23 mouse cellular contexts compared by ENCODE assay signal in genomic region chr1:136751464-136752191, GRCm38 (mm10).
A peak's percentile ranks its signal among the peaks of the same experiment; 100 is the strongest.
DNase-seq lines count a peak whose midpoint lies in the region; ATAC-seq and TF ChIP-seq lines count a peak whose summit lies in the region.
"Had no signal": no experiment of that assay in that cellular context is flagged by ENCODE, and none has a peak within 500 bp of the region (broad histone marks: within the 10 kb centered on the region; RNA-seq: fewer than 3 reads in every experiment).

No protein-coding gene starts in this region.

- no peaks in the 10 kb centered on the region for H3K9me3 ChIP-seq in heart, embryonic 12.5 days (replicated peaks)
- no peaks in the 10 kb centered on the region for H3K9me3 ChIP-seq in lung, embryonic 16.5 days (ENCODE audit: control insufficient read depth, low read length)
- H3K9me3 ChIP-seq in G1E (replicated peaks) = peaks cover 51% of the 10 kb centered on the region
- H3K9me3 ChIP-seq: embryonic facial prominence, embryonic 10.5 days; forebrain, embryonic 15.5 days; heart, embryonic 15.5 days; liver, embryonic 13.5 days; midbrain, embryonic 13.5 days had no signal

- intact Hi-C loops in heart, adult 2 months (cut with DNase I) = no loop called here

- ATAC-seq in heart, embryonic 12.5 days (ENCODE audit: insufficient number of reproducible peaks, low FRiP score) = no peak
- ATAC-seq in lung, embryonic 16.5 days (ENCODE audit: low read depth) = 0 out of 2 replicates have a peak, but pooled peaks have one; percentile 34
- no peak for ATAC-seq in G1E (ENCODE audit: extremely low read depth, insufficient number of reproducible peaks, low FRiP score, poor library complexity, severe bottlenecking)
- ATAC-seq: forebrain, embryonic 15.5 days; inflammation-experienced regulatory T-cells, adult 6 months; midbrain, embryonic 13.5 days had no signal

- H3K27ac ChIP-seq in heart, embryonic 12.5 days (ENCODE audit: poor library complexity, severe bottlenecking) = 0 out of 2 replicates have a peak overlapping the region, but pooled peaks have one; percentile 12
- no peak overlapping the region for H3K27ac ChIP-seq in heart, adult 2 months
- H3K27ac ChIP-seq in lung, embryonic 16.5 days (ENCODE audit: low read length) = no peak overlapping the region
- H3K27ac ChIP-seq: embryonic facial prominence, embryonic 10.5 days; forebrain, embryonic 15.5 days; heart, embryonic 15.5 days; hindbrain, embryonic 14.5 days; left cerebral cortex, adult 2 months; liver, embryonic 13.5 days; midbrain, embryonic 13.5 days had no signal

- no peak overlapping the region for H3K9ac ChIP-seq in heart, embryonic 12.5 days
- no peak overlapping the region for H3K9ac ChIP-seq in heart, adult 2 months (ENCODE audit: low read depth, low read length)
- no peak overlapping the region for H3K9ac ChIP-seq in lung, embryonic 16.5 days (ENCODE audit: low read length)
- H3K9ac ChIP-seq: forebrain, embryonic 15.5 days; heart, embryonic 15.5 days; hindbrain, embryonic 14.5 days; liver, embryonic 13.5 days; midbrain, embryonic 13.5 days had no signal

- TF ChIP-seq POLR2A in heart, adult 2 months (IDR thresholded peaks at IDR 0.05; ENCODE audit: insufficient read depth, low read depth, low read length) = no peak

- TF ChIP-seq CTCF in heart, adult 2 months (IDR thresholded peaks at IDR 0.05) = no peak
- no peak for TF ChIP-seq CTCF in G1E (IDR thresholded peaks at IDR 0.05; ENCODE audit: low read depth, low read length)

- H3K4me3 ChIP-seq in heart, embryonic 12.5 days = no peak overlapping the region
- H3K4me3 ChIP-seq in heart, adult 2 months = no peak overlapping the region
- H3K4me3 ChIP-seq in lung, embryonic 16.5 days (ENCODE audit: low read length) = no peak overlapping the region
- H3K4me3 ChIP-seq in G1E (ENCODE audit: low read depth, low read length) = 0 out of 2 replicates have a peak overlapping the region, but pooled peaks have one; percentile 0
- H3K4me3 ChIP-seq: embryonic facial prominence, embryonic 10.5 days; forebrain, embryonic 15.5 days; heart, embryonic 15.5 days; left cerebral cortex, adult 2 months; liver, embryonic 13.5 days; midbrain, embryonic 13.5 days had no signal

- H3K79me2 ChIP-seq in heart, adult 2 months (replicated peaks; ENCODE audit: control insufficient read depth, insufficient read depth, low read length) = no peaks in the 10 kb centered on the region

- H3K4me2 ChIP-seq in heart, embryonic 12.5 days = no peak overlapping the region
- no peak overlapping the region for H3K4me2 ChIP-seq in lung, embryonic 16.5 days (ENCODE audit: low read depth, low read length)
- H3K4me2 ChIP-seq: forebrain, embryonic 15.5 days; heart, embryonic 15.5 days; hindbrain, embryonic 14.5 days; liver, embryonic 13.5 days; midbrain, embryonic 13.5 days had no signal

- no peaks in the 10 kb centered on the region for H3K27me3 ChIP-seq in heart, embryonic 12.5 days (replicated peaks)
- no peaks in the 10 kb centered on the region for H3K27me3 ChIP-seq in heart, adult 2 months (ENCODE audit: control insufficient read depth, insufficient read depth, low read length)
- H3K27me3 ChIP-seq in lung, embryonic 16.5 days (ENCODE audit: control insufficient read depth, insufficient read depth, low read depth, low read length) = no peaks in the 10 kb centered on the region
- H3K27me3 ChIP-seq in G1E (ENCODE audit: insufficient read depth, low read length) = no peaks in the 10 kb centered on the region
- H3K27me3 ChIP-seq: forebrain, embryonic 15.5 days; heart, embryonic 15.5 days; liver, embryonic 13.5 days; midbrain, embryonic 13.5 days had no signal

- DNase-seq in heart, adult 2 months = no peak
- DNase-seq in lung, postnatal 36 days = no peak
- no peak for DNase-seq in G1E (ENCODE audit: low spot score)
- peak; percentile 22 for DNase-seq in adrenal gland, postnatal 25 days
- no peak for DNase-seq in frontal cortex, postnatal 14 days (ENCODE audit: low spot score in 2 of 2)
- DNase-seq: cerebellum, adult 11 months; cerebellum, postnatal 10 days; gastrocnemius, postnatal 10 days; heart, postnatal 4 days; kidney, adult 2 months; liver, embryonic 13.5 days; lung, adult 2 months; thymus, adult 18-20 months; thymus, postnatal 4 days had no signal

- TF ChIP-seq EP300 in heart, adult 2 months (IDR thresholded peaks at IDR 0.05; ENCODE audit: insufficient read depth, low read depth, low read length) = no peak

- H3K36me3 ChIP-seq in heart, embryonic 12.5 days = no peaks in the 10 kb centered on the region
- H3K36me3 ChIP-seq in heart, adult 2 months (ENCODE audit: control insufficient read depth, insufficient read depth, low read length) = no peaks in the 10 kb centered on the region
- H3K36me3 ChIP-seq in lung, embryonic 16.5 days (ENCODE audit: control insufficient read depth, insufficient read depth, low read length) = no peaks in the 10 kb centered on the region
- H3K36me3 ChIP-seq in G1E (replicated peaks) = no peaks in the 10 kb centered on the region
- H3K36me3 ChIP-seq: embryonic facial prominence, embryonic 10.5 days; forebrain, embryonic 15.5 days; heart, embryonic 15.5 days; liver, embryonic 13.5 days; midbrain, embryonic 13.5 days had no signal

- WGBS in heart, embryonic 12.5 days = 57% methylated on average over 14 of the region's 14 CpGs
- WGBS in heart, adult 2 months = 68% methylated on average over 14 of the region's 14 CpGs
- WGBS in lung, embryonic 16.5 days = 51% methylated on average over 14 of the region's 14 CpGs

- peaks cover 6% of the 10 kb centered on the region; the same call in 1 of the 2 replicates for H3K4me1 ChIP-seq in heart, embryonic 12.5 days (replicated peaks)
- no peaks in the 10 kb centered on the region for H3K4me1 ChIP-seq in heart, adult 2 months (ENCODE audit: control insufficient read depth, insufficient read depth, low read length)
- H3K4me1 ChIP-seq in lung, embryonic 16.5 days (replicated peaks; ENCODE audit: control insufficient read depth, insufficient read depth, low read length) = no peaks in the 10 kb centered on the region
- no peaks in the 10 kb centered on the region for H3K4me1 ChIP-seq in G1E (ENCODE audit: insufficient read depth, low read depth, low read length)
- H3K4me1 ChIP-seq: forebrain, embryonic 15.5 days; heart, embryonic 15.5 days; liver, embryonic 13.5 days; midbrain, embryonic 13.5 days had no signal
